Mouse (Mus musculus): ENCODE results near the gene Utp18. TPM values are rescaled to one million over a fixed set of nuclear protein-coding genes. Genes with fewer than 3 reads are reported as not detected.
A peak's percentile ranks its signal among the peaks of the same experiment; 100 is the strongest.

Gene Utp18
- polyA plus RNA-seq, 1 experiment from 2014 or later = 33.0 TPM

DNA sequence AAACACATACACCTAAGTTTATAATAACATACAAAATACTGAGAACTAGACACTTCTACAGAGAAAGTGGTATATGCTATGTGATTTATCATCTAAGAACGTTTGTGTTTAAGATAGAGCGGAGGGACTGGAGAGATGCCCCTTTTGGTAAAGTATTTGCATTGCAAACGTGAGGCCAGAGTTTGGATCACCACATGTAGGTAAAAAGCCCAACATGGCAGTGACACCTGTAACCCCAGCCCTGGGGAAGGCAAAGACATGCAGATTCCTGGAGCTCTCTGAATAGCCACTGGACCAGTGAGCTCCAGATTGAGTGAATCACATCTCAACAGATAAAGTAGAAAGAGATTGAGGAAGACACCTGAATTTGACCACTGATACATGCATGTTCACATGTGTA lies 12.2 kb upstream of the Utp18 start:
- H3K4me1 ChIP-seq (ENCODE audit: insufficient read depth) = no peaks in the 10 kb centered on the region
- ATAC-seq (ENCODE audit: insufficient read depth) = no peak
- no peak for DNase-seq
- H3K4me3 ChIP-seq (ENCODE audit: low read depth, low read length) = no peak overlapping the region
- no peak overlapping the region for H3K9ac ChIP-seq
- H3K27ac ChIP-seq (ENCODE audit: low read depth) = no peak overlapping the region
- 69% methylated on average over 3 of the region's 3 CpGs for WGBS
- no peaks in the 10 kb centered on the region for H3K27me3 ChIP-seq (ENCODE audit: insufficient read depth, low read length)
- no peaks in the 10 kb centered on the region for H3K9me3 ChIP-seq (ENCODE audit: low read depth, low read length)
- TF ChIP-seq CTCF (IDR thresholded peaks at IDR 0.05; ENCODE audit: low read depth) = no peak
- peaks cover 25% of the 10 kb centered on the region; the same call in 1 of the 2 replicates for H3K36me3 ChIP-seq (ENCODE audit: insufficient read depth)
- H3K4me2 ChIP-seq = no peak overlapping the region

DNA sequence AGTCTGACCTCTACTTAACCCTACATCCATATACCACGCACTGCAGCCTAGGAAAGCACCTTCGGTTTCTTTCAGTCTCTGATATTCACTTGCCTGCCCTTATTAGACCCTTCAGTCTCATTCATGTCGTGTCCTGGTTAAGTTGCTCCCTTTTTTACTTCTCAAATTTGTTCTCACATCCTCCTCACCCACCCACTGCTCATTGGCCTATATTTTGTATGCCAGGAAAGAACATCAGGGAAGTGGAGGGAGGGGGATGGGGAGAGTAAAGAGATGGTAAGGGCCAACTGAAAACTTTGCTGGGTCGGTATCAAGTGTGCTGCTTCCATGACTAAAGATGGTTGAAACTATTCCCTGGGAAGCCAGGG lies 1.5 kb upstream of the Utp18 start:
- peaks cover 5% of the 10 kb centered on the region; the same call in 1 of the 2 replicates for H3K4me1 ChIP-seq (ENCODE audit: insufficient read depth)
- peak overlapping the region; percentile 89 for H3K4me2 ChIP-seq
- H3K27ac ChIP-seq (ENCODE audit: low read depth) = 0 out of 2 replicates have a peak overlapping the region, but pooled peaks have one; percentile 94
- TF ChIP-seq CTCF (IDR thresholded peaks at IDR 0.05; ENCODE audit: low read depth) = no peak
- no peaks in the 10 kb centered on the region for H3K9me3 ChIP-seq (ENCODE audit: low read depth, low read length)
- 2% methylated on average over 4 of the region's 4 CpGs for WGBS
- DNase-seq = no peak
- no peak for ATAC-seq (ENCODE audit: insufficient read depth)
- H3K36me3 ChIP-seq (ENCODE audit: insufficient read depth) = peaks cover 17% of the 10 kb centered on the region
- peak overlapping the region; percentile 99 for H3K4me3 ChIP-seq (ENCODE audit: low read depth, low read length)
- peak overlapping the region; percentile 90 for H3K9ac ChIP-seq
- no peaks in the 10 kb centered on the region for H3K27me3 ChIP-seq (ENCODE audit: insufficient read depth, low read length)

DNA sequence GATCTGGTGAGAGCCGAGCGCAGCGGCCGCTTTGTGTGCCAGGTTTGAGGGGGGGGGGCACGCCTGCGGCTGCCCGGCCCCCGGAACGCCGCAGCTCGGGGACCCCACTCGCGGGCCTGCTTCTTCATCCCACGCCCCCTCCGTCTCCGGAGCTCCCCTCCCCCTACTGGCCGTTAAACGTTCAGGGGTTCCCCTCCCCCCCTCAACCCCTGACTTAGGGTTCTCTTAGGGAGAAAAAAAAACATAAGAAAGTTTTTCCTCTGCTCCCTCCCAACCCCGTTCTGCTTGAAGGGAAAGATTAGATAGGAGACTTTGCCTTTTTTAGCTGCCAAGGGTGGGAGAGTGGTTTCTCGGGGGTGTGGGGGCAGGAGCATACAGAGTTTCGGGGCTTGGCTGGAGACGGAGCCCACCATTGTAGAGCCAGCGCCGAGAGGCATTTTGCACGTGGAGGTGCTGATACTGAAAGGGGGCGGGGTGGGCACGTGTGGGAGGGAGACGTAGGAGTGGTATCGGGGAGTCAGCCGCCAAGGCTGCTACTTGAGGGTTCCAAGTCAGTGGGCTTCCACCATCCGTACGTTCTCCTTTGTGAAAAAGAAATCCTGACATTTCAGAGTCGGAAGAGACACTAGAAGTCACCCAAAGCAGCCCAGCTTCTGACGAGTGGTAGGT lies 979 bp upstream of the Utp18 start:
- no peak for ATAC-seq (ENCODE audit: insufficient read depth)
- peak; percentile 23; the same call in 1 of the 2 replicates for TF ChIP-seq CTCF (IDR thresholded peaks at IDR 0.05; ENCODE audit: low read depth)
- H3K36me3 ChIP-seq (ENCODE audit: insufficient read depth) = peaks cover 16% of the 10 kb centered on the region
- H3K9me3 ChIP-seq (ENCODE audit: low read depth, low read length) = no peaks in the 10 kb centered on the region
- peak overlapping the region; percentile 90 for H3K9ac ChIP-seq
- H3K27ac ChIP-seq (ENCODE audit: low read depth) = peak overlapping the region; percentile 94
- WGBS = under 1% methylated on average over 27 of the region's 34 CpGs
- H3K4me2 ChIP-seq = peak overlapping the region; percentile 89
- H3K4me3 ChIP-seq (ENCODE audit: low read depth, low read length) = peak overlapping the region; percentile 99
- H3K4me1 ChIP-seq (ENCODE audit: insufficient read depth) = peaks cover 5% of the 10 kb centered on the region; the same call in 1 of the 2 replicates
- DNase-seq = peak; percentile 44
- H3K27me3 ChIP-seq (ENCODE audit: insufficient read depth, low read length) = no peaks in the 10 kb centered on the region

DNA sequence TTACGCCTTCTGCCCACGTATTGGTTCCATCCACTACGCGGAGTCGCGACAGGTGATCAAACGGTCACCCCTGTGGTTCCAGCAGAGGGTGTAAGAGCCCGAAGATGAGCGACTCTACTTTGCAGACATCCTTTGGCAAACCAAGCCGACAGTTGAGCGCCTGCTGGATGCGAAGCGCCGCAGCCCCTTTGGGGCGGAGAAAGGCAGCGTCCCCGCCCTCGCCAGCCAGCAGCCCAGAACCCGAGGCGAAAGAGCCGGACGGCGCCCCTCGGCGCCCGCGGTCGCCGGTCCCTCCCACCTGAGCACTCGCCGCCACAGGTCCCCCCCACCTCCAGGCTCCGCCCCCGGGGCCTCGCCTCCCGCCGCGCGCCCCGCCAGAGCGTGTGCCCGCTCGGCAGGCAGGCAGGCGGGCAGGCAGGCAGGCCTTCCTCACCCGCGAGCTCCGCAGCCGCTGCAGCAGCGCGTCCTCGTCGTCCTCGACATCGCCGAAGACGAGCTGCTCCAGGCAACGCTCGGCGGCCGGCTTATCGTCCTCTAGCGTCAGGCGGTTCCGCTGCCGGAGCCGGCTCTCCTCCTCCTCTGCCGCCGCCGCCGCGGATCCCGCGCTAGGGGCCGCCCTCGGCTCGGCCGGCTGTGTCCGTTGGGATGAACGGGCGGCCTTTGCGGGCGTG lies 530 bp downstream of the Utp18 start:
- H3K27me3 ChIP-seq (ENCODE audit: insufficient read depth, low read length) = no peaks in the 10 kb centered on the region
- H3K9ac ChIP-seq = peak overlapping the region; percentile 90
- H3K4me3 ChIP-seq (ENCODE audit: low read depth, low read length) = peak overlapping the region; percentile 99
- DNase-seq = peak; percentile 72
- peaks cover 5% of the 10 kb centered on the region; the same call in 1 of the 2 replicates for H3K4me1 ChIP-seq (ENCODE audit: insufficient read depth)
- H3K27ac ChIP-seq (ENCODE audit: low read depth) = peak overlapping the region; percentile 94
- no peaks in the 10 kb centered on the region for H3K9me3 ChIP-seq (ENCODE audit: low read depth, low read length)
- TF ChIP-seq CTCF (IDR thresholded peaks at IDR 0.05; ENCODE audit: low read depth) = no peak
- under 1% methylated on average over 76 of the region's 81 CpGs for WGBS
- H3K36me3 ChIP-seq (ENCODE audit: insufficient read depth) = peaks cover 29% of the 10 kb centered on the region
- ATAC-seq (ENCODE audit: insufficient read depth) = peak; percentile 59
- peak overlapping the region; percentile 89 for H3K4me2 ChIP-seq

DNA sequence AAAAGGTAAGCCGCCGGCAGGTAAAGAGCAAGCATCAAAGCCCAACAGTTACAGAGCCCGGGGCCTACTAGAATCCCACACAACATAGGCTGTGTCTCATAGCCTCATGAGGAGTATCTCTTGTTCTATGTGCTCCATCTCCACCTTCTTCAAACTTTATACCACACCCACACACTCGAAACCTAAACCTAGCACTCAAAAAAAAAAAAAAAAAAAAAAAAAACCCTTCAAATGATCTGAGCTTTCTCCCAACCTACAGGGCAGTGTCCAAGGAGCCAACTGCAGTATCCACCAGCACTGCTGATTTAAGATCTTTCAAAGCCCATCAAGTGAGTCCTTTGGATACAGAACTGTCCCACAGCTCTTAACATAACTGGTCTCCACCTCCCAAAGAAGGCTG lies 1.5 kb downstream of the Utp18 start:
- Histone ChIP-seq H3K4me2 (peak overlapping the region; percentile 89), H3K9me3 (ENCODE audit: low read depth, low read length) (no peaks in the 10 kb centered on the region), H3K9ac (no peak overlapping the region), H3K27ac (ENCODE audit: low read depth) (no peak overlapping the region), H3K4me1 (ENCODE audit: insufficient read depth) (peaks cover 5% of the 10 kb centered on the region; the same call in 1 of the 2 replicates), H3K4me3 (ENCODE audit: low read depth, low read length) (peak overlapping the region; percentile 99), H3K27me3 (ENCODE audit: insufficient read depth, low read length) (no peaks in the 10 kb centered on the region), H3K36me3 (ENCODE audit: insufficient read depth) (peaks cover 38% of the 10 kb centered on the region)
- DNase-seq = no peak
- 78% methylated on average over 4 of the region's 4 CpGs for WGBS
- TF ChIP-seq CTCF (IDR thresholded peaks at IDR 0.05; ENCODE audit: low read depth) = no peak
- ATAC-seq (ENCODE audit: insufficient read depth) = no peak

DNA sequence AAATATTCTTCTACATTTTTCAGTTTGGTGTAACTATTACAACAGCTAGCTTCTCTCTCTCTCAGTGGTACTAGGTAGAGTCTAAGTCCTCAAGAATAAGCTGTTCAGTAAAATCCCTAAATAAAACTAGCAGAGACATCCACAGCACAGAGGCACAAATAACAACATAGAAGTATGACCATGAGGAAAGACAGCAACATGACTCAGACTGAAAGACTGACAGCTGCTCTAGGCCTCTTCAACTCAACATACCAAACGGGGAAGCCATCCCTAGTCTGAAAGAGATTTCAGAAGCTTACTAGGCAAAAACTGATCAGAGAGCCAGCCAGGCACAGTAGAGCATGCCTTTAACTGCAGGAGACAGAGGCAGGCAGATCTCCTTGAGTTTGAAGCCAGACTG lies 22.9 kb downstream of the Utp18 start:
- ATAC-seq (ENCODE audit: insufficient read depth) (no peak), DNase-seq (no peak)
- 82% methylated on average over 1 of the region's 1 CpGs for WGBS
- Histone ChIP-seq H3K4me1 (ENCODE audit: insufficient read depth) (no peaks in the 10 kb centered on the region), H3K36me3 (ENCODE audit: insufficient read depth) (peaks cover 60% of the 10 kb centered on the region), H3K27ac (ENCODE audit: low read depth) (no peak overlapping the region), H3K4me3 (ENCODE audit: low read depth, low read length) (no peak overlapping the region), H3K9me3 (ENCODE audit: low read depth, low read length) (no peaks in the 10 kb centered on the region), H3K9ac (no peak overlapping the region), H3K27me3 (ENCODE audit: insufficient read depth, low read length) (no peaks in the 10 kb centered on the region), H3K4me2 (no peak overlapping the region)
- no peak for TF ChIP-seq CTCF (IDR thresholded peaks at IDR 0.05; ENCODE audit: low read depth)

DNA sequence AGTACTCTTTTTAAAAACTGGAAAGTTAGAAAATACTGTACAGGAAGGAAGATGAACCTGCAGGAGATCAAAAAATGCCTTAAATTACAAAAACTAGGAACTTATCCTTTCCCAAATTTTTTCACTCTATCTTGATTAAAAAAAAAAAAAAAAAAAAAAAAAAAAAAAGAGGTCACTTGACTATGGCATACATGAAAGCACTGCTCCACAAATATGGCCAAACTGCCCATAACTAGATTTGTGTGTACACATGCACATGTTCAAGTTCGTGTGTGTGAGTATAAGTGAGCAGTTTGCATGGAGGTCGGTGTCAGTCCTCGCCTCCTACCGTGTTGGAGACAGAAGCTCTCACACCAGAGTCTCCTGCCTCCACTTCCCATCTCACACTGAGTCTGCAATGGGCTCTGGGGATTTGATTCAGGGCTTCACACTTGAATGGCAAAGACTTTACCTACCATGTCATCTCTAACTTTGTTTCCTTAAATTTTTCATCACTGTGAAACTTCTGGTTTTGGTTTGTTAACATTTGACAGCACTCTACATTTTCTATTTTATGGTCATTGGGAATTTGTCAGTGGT lies 23.4 kb downstream of the Utp18 start:
- no peak overlapping the region for H3K27ac ChIP-seq (ENCODE audit: low read depth)
- DNase-seq = no peak
- ATAC-seq (ENCODE audit: insufficient read depth) = no peak
- no peaks in the 10 kb centered on the region for H3K27me3 ChIP-seq (ENCODE audit: insufficient read depth, low read length)
- H3K4me1 ChIP-seq (ENCODE audit: insufficient read depth) = no peaks in the 10 kb centered on the region
- no peak for TF ChIP-seq CTCF (IDR thresholded peaks at IDR 0.05; ENCODE audit: low read depth)
- H3K4me2 ChIP-seq = no peak overlapping the region
- H3K36me3 ChIP-seq (ENCODE audit: insufficient read depth) = peaks cover 55% of the 10 kb centered on the region
- no peak overlapping the region for H3K9ac ChIP-seq
- H3K9me3 ChIP-seq (ENCODE audit: low read depth, low read length) = no peaks in the 10 kb centered on the region
- H3K4me3 ChIP-seq (ENCODE audit: low read depth, low read length) = no peak overlapping the region
- WGBS = 87% methylated on average over 4 of the region's 4 CpGs
